Mouse (Mus musculus) cortical plate, adult 2 months (tissue): ENCODE data around the gene Add3.

Source experiments
- CTCF ChIP-seq: fragments of 200-500 bp; IDR thresholded peaks from 2 replicates; pipeline ENCODE4 v1.5.1; 2011; ENCODE audit warnings: mild to moderate bottlenecking, control low read depth, low read length; ENCODE audit not compliant: insufficient read depth; ENCODE audit errors: extremely low read depth
- POLR2A ChIP-seq: fragments of 200-500 bp; IDR thresholded peaks from 2 replicates; pipeline ENCODE4 v1.6.1; 2011; ENCODE audit warnings: mild to moderate bottlenecking, low read length, control low read depth; ENCODE audit not compliant: insufficient read depth; ENCODE audit errors: extremely low read depth

GRCm38 (mm10) chr19:53184911-53185310 lies 44.7 kb downstream of the Add3 start:
- TF ChIP-seq CTCF (no peak), POLR2A (no peak)
